Mouse (Mus musculus): ENCODE results near the gene Irx3.

Gene Irx3

DNA sequence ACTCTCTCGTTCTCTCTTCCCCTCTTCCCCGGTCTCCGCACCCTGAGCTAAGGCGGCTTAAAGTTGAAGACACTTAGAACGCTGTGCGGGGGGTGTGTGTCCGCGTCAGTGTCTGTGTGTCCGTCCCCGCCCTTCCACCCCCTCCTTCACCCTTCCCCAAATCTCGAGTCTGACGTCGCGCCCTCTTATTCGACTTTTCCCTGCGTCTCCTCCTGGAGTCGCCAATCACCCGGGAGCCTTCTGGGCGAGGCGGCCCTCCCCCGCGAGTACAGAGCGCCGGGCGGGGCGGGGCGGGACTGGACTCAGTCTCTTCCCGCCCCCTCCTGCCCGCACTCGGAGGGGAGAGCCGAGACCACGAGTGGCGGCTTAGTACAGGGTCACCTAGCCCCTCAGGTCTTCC, at the start of gene Irx3:
Gene Irx3, minus strand, starts transcription at position 229 of the 400 bp plus-strand sequence.
- peak; percentile 99 for DNase-seq

GRCm38 (mm10) chr8:91851359-91851758, 49.5 kb upstream of the Irx3 start:
- DNase-seq, result no peak

DNA sequence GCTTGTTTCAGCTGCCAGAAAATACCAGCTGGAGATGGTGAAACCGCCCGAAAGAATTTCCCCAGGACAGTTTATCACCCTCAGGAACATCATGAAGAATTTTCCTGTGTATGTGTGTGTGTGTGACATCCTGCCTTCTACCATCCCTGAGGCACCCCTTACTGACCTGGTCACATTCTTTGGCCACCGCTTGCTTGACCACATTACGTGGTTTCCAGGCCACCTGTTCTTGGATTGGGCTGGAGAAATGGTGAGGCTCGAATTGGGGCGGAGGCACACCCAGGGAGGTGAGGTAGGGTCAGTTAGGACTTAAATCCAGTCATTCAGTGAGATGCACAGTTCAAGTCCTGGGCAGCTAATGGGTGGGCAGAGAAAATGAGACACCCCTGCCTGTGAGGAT, 48.1 kb upstream of the Irx3 start:
- DNase-seq, result no peak

GRCm38 (mm10) chr8:91849529-91849928, 47.7 kb upstream of the Irx3 start:
- no peak for DNase-seq

DNA sequence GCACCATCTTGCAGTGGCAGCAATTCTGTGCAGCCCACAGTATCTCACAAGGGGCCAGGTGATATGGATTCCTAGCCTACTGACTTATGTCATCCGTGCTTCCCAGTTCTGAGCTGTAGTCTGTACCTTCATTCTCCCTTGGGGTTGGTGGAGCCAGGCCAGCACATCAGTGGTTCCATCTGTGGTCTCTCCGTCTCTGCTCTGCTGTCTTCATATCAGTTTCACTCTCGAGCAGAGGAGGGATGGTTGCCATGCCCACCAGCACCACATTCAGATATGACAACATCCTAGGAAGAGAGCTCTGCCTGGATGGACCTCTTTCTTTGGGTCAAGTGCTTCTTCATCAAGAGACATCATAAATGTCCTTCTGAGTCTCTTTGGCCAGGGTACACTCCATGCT, 43.8 kb upstream of the Irx3 start:
- DNase-seq, result no peak

- DNase-seq, result no peak
Measured at GRCm38 (mm10) chr8:91837131-91837530, 35.3 kb upstream of the Irx3 start.

DNA sequence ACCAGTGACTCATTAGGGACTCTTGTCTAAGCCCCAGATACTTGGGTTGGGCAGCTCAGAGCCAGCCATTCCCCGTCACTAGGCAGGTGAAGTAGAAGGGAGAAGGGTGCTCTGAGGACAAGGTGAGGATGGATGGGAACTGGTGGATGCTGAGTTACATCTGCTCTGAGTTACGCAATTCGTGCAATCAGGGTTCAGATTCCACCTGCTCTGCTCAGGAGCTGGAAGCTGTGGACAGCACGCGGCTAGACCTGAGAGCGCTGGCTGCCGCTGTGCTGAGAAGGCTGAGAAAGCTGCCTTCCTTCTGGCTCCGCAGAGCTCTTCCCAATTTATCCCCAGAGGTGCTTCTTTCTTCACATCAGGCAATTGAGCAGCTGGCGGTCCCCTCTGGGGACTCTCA, 34.8 kb upstream of the Irx3 start:
- no peak for DNase-seq

DNA sequence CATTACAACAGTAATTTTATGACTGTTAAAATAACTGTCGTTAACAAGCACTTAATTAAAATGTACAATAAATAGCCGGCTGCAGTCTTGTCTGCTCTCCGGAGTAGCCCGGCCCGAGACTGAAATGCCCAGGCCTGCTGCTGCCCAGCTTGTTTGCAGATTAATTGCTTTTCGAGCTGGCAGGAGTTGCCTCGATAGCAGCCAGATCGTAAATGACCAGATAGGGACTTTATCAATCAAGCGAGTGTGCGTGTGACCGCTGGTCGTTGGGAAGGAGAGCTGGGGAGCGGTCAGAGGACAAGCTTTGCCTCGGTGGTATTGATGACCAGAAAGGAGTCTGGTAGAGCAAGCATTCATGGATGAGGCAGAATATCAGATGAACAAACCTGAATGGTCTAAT, 25.8 kb upstream of the Irx3 start:
- DNase-seq, result no peak

GRCm38 (mm10) chr8:91827192-91827591, 25.3 kb upstream of the Irx3 start:
- no peak for DNase-seq

- no peak for DNase-seq
Measured at GRCm38 (mm10) chr8:91823357-91823756, 21.5 kb upstream of the Irx3 start.

DNA sequence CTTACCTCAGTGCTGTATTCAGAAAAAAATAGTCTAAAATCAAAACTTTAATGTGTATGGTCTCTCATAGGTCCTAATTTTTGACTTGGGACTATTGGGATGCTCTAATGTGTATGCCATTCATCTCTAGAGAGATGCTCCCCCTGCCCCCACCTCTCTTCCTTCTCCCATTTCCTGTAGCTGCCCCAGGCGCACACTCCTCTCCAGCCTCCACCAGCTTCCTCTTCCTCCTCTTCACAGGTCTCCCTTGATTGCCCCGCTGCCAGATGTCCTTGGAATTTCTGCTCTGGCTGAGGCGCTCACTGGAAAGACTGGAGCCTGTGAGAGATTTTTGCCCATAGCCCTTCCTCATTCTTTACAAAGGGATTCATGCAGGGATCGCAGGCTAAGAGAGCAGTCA, 20.9 kb upstream of the Irx3 start:
- DNase-seq, result no peak

GRCm38 (mm10) chr8:91821976-91822375, 20.1 kb upstream of the Irx3 start:
- DNase-seq, result no peak

DNA sequence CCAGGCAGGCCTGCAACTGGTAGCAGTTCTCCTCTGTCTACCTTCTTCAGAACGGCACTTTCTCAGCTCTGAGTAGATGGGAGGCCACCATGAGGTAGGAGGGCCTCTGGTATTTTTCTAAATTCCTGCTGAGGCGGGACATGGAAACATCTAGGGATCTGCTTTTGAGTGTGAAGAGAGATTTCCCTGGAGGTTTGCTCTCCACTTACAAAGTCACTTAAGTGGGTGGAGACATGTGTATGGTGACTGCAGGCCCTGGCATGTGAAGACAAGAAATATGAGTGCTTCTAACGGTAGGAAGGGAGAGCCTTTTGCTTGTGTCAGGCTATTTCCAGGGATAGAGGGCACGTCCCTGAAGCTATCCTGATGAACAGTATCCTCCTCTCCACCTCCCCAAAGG, 17.9 kb upstream of the Irx3 start:
- DNase-seq, result no peak

DNA sequence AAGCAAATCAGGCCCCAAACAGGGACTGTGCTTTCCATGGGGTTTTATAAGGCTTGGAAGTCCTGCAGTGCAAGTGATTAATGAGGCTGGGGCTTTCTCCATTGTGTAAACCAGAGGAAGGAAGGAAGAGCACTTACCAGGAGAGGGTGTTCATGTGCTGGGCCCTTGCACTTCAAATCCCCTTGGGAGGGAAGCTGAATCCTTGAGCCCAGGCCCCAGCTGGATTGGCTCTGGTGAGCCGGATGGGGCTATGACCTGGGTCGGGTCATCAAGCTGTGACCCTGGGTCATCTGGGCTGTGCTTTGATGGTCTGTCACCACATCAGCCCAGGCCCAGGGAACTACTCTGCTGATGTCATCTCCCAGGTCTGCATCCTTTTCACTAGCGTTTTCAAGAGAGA, 16.9 kb upstream of the Irx3 start:
- DNase-seq, result peak; percentile 92

- DNase-seq, result peak; percentile 95
Measured at GRCm38 (mm10) chr8:91814106-91814505, 12.2 kb upstream of the Irx3 start.

DNA sequence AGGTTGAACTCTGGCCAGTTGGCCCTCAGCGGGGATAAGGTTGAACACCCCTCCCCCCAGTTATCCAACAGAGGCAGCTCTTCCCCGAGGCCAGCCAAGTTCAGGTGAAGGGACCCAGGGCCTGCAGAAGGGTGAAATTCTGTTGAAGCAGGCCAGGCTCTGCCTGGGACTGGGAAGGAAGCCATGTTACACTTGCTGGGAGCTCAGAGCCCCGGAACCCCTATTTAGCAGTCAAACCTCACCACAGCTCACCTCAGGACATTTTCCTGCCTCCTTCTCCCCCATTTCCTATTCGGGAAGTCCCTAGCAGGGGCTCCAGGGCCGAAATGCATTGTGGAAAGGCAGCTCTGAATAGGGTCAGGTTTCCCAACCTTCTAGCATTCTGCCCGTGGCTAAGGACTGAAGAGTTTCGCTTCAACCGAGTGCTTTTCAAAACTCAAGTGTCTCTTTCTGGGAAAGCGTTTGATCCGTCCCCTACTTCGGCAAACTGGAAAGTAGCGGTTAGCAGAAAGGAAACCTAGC, 4.9 kb upstream of the Irx3 start:
- DNase-seq, result no peak

DNA sequence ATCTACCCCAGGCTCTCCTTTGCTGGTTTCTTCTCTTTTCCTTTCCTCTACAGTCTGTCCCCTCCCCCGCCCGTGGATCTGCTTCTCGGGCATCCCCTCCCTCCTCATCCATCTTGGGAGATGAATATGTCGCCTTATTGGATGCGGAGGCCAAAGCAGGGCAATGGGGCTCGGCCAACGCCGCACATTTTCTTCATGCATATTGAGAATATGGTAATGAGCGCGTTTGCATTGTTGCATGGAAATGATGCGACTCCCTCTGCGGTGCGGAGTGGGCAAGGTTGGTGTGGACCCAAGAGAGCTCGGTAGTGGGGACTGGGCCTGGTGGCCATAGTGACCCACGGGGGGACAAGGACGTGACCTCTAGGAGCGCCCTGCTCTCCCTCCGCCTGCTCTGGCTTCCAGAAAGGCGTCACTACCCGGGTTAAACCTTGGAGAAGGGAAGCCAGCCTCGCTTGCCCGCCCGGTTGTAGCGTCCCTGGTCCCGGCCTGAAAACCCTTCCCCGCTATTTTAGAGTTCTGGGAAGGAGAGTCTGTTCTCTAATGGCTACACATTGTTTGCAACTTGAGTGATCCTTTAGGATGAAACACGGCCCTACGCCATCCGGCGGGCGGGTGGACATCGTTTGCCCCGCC, 4.3 kb upstream of the Irx3 start:
- peak; percentile 68 for DNase-seq

DNA sequence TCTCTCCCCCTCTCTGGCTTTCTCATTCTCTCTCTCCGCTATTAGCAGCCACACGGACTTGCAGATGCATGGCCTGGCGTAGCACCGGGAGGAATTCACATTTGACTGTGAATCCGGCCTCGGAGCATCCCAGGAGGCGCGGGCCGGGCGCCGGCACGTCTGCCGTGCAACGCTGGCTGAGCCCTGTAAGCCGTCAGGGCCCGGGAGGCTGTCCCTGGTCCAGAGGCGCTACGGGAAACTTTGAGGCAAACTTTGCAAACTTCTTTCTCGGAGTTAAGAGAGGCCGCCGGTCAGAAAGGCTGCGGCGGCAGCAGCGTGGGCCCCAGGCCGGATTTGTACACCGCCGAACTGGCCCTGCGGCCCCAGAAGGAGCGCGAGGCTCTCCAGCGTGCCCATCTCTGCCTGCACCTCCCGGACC, 3.4 kb upstream of the Irx3 start:
- DNase-seq, result no peak

- DNase-seq, result no peak
Measured at GRCm38 (mm10) chr8:91804403-91805253, 2.8 kb upstream of the Irx3 start.

DNA sequence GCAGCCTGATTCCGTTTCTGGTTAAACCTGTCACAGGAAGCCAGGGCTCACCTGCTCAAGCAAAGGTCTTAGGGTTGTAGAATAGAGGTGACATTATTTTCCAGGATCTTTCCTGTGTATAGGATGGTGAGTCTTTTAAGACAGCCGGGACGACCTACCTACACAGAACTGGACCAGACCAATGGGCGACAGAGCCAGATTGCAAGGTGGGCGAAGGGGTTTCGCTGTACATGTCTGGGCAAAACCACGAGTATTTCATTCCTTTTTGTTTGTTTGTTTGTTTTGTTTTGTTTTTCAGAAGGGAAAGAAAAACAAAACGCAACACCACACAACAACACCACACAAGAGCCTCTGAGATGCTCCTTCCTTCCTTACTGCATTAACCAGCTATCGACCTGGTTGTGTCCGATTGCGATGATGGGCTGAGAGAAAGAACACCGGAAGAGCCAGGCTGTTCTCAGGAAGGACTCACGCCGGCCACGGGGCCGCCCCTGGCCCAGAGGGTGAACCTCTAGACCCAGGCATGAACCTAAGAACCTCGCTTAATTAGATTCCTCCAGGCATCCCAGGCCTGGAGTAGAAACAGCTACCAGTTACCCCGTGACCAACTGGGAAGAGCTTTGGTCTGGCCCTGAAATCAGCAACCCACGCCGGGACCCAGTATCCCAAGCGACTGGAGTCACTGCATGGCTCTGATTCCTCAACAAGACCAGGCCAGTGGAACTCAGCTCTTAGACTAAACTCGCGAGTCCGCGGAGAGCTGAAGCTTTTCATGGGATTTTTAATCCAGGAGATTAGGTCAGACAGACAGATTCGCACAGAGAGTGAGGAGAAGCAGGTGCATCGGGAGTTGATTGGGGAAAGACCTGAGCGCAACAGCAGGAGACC, 1.9 kb upstream of the Irx3 start:
- peak; percentile 87 for DNase-seq

GRCm38 (mm10) chr8:91802401-91803322, 795 bp upstream of the Irx3 start:
- no peak for DNase-seq

DNA sequence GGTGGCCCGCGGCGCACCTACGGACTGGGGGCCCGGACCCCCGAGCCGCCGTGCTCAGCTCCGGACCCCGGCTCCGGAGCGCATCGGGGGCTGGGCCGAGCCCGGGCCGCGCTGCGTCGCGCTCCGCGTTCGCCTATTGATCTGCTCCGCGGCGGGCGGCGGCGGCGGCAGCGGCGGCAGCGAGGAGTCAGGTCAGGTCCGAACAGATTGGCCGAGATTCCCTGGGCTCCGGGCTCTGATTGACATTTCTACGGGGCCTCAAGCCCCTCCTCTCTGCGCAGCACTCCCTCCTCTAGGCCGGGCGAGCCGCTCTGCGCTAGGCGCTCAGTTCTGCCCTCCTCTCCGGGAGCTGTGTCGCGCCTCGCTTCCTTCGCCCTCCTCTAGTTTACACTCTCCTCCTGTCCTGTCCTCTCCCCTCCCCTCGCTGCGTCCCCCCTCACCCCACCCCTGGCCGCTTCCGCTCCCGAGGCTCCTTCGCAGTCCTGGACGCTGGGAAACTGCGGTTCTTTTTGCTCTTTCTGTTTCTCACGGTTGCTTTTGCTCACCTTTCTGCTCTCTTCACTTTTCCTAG, 541 bp downstream of the Irx3 start:
- DNase-seq, result peak; percentile 98

Measured in heart, adult 11 months (tissue).